Mouse (Mus musculus) hindbrain, embryonic 15.5 days (tissue): ENCODE data around the gene Lcn6. TPM values are rescaled to one million over a fixed set of nuclear protein-coding genes. Genes with fewer than 3 reads are reported as not detected.
"Not testable (repeated sequence)": the region's sequence is repeated elsewhere in the genome, so short reads cannot be mapped to it uniquely, and the experiment has no call there.

ENCODE experiments used
- ATAC-seq: fragments of 200-750 bp; cut with Nextera tagmentation; 2 replicates; pipeline ENCODE4 v1.8.0; 2017; ENCODE audit warnings: low read depth, moderate number of reproducible peaks, moderate TSS enrichment; ENCODE audit not compliant: low FRiP score
- H3K27ac ChIP-seq: fragments of 300-500 bp; sonication (generic); replicated peaks from 2 replicates; pipeline ENCODE4 v1.5.1; 2015; ENCODE audit warnings: mild to moderate bottlenecking, inconsistent platforms
- H3K27me3 ChIP-seq: fragments of 300-500 bp; sonication (generic); 2 replicates; pipeline ENCODE4 v1.6.1; 2015; ENCODE audit warnings: control low read depth, inconsistent platforms
- H3K36me3 ChIP-seq: fragments of 300-500 bp; sonication (generic); 2 replicates; pipeline ENCODE4 v1.6.1; 2015; ENCODE audit warnings: control low read depth, inconsistent platforms
- H3K4me1 ChIP-seq: fragments of 300-500 bp; sonication (generic); replicated peaks from 2 replicates; pipeline ENCODE4 v1.6.1; 2015; ENCODE audit warnings: control low read depth, inconsistent platforms
- H3K4me2 ChIP-seq: fragments of 300-500 bp; sonication (generic); 2 replicates; pipeline ENCODE4 v1.6.1; 2015; ENCODE audit warnings: moderate library complexity, mild to moderate bottlenecking, inconsistent platforms
- H3K4me3 ChIP-seq: fragments of 300-500 bp; sonication (generic); 2 replicates; pipeline ENCODE4 v1.5.1; 2015; ENCODE audit warnings: mild to moderate bottlenecking, inconsistent platforms
- H3K9ac ChIP-seq: fragments of 300-500 bp; sonication (generic); 2 replicates; pipeline ENCODE4 v1.6.1; 2015; ENCODE audit warnings: inconsistent platforms
- H3K9me3 ChIP-seq: fragments of 300-500 bp; sonication (generic); 2 replicates; pipeline ENCODE4 v1.6.1; 2016; ENCODE audit warnings: control low read depth, inconsistent platforms
- WGBS: fragments of 180-500 bp; shearing (Covaris S2); methylation state at CpG from one replicate; pipeline ENCODE4 v1.1.7; 2015; 5-methylcytosine and 5-hydroxymethylcytosine counted together
- polyA plus RNA-seq: library from polyadenylated mRNA; unstranded; fragments of >200 nt; fragmentation: Nextera tagmentation; extraction: Ambion mirVana; gene quantifications from 2 replicates; pipeline ENCODE4 v1.2.1, GENCODE M21; 2015

Gene Lcn6
- polyA plus RNA-seq, 1 experiment from 2014 or later, result not detected

- H3K36me3 ChIP-seq, result no peaks in the 10 kb centered on the region
- no peaks in the 10 kb centered on the region for H3K9me3 ChIP-seq
- 58% methylated on average over 1 of the region's 1 CpGs for WGBS
- no peak overlapping the region for H3K4me3 ChIP-seq
- no peak overlapping the region for H3K27ac ChIP-seq
- no peak for ATAC-seq
- H3K27me3 ChIP-seq, result no peaks in the 10 kb centered on the region
- H3K9ac ChIP-seq, result no peak overlapping the region
- no peak overlapping the region for H3K4me2 ChIP-seq
- no peaks in the 10 kb centered on the region for H3K4me1 ChIP-seq
Observed at GRCm38 (mm10) chr2:25663511-25663910, 13.1 kb upstream of the Lcn6 start.

GRCm38 (mm10) chr2:25664125-25664524, 12.5 kb upstream of the Lcn6 start:
- Histone ChIP-seq H3K4me3 (no peak overlapping the region), H3K27ac (no peak overlapping the region), H3K4me2 (no peak overlapping the region), H3K4me1 (no peaks in the 10 kb centered on the region), H3K36me3 (no peaks in the 10 kb centered on the region), H3K9ac (no peak overlapping the region), H3K9me3 (no peaks in the 10 kb centered on the region), H3K27me3 (no peaks in the 10 kb centered on the region)
- WGBS, result 90% methylated on average over 5 of the region's 5 CpGs
- no peak for ATAC-seq

DNA sequence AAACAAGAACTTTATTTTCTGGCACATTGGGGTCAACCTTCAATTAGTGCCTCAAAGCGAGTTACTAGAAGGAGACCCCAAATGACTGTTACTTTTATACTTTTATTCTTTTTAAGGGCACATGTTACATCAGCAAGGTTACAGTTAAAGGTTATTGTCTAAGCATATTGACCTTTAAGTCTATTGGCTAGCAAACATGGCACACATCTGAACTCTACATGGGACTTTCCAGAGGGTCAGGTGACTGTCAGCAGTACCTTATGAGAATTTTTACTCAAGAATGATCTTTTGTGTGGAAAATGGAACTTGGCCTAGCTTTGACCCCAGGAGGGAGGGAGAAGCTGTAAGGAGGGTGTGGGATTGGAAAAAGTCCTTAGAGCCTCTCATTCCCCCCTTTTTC, 10.1 kb upstream of the Lcn6 start:
- H3K4me1 ChIP-seq, result no peaks in the 10 kb centered on the region
- no peaks in the 10 kb centered on the region for H3K9me3 ChIP-seq
- H3K36me3 ChIP-seq, result no peaks in the 10 kb centered on the region
- ATAC-seq, result no peak
- no peak overlapping the region for H3K4me3 ChIP-seq
- no peaks in the 10 kb centered on the region for H3K27me3 ChIP-seq
- H3K4me2 ChIP-seq, result no peak overlapping the region
- WGBS, result 76% methylated on average over 1 of the region's 1 CpGs
- H3K9ac ChIP-seq, result no peak overlapping the region
- no peak overlapping the region for H3K27ac ChIP-seq

- H3K9ac ChIP-seq, result no peak overlapping the region
- H3K4me3 ChIP-seq, result no peak overlapping the region
- no peak overlapping the region for H3K4me2 ChIP-seq
- H3K27me3 ChIP-seq, result no peaks in the 10 kb centered on the region
- whole genome bisulfite sequencing, result 89% methylated on average over 6 of the region's 6 CpGs
- H3K9me3 ChIP-seq, result no peaks in the 10 kb centered on the region
- ATAC-seq, result no peak
- H3K27ac ChIP-seq, result no peak overlapping the region
- no peaks in the 10 kb centered on the region for H3K4me1 ChIP-seq
- no peaks in the 10 kb centered on the region for H3K36me3 ChIP-seq
Observed at GRCm38 (mm10) chr2:25679559-25679958, 3.0 kb downstream of the Lcn6 start.

DNA sequence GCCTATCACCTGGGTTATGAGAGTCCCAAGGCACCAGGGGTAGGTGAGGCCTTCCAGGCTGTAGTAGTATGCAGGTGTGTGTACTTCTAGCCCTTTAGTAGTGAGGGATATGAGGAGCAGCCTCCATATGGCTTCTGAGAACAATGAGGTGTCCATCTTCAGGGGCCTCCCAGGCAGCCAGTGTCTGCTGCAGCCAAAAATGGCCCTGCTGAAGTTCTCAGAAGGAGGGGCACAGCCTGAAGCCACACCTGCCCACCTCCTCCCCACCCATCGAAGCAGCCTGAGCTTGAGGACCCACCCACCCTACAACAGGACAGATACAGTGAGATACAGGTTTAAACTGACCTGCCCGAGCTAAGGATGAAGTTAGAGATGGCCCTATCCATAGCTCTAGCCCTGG, 5.8 kb downstream of the Lcn6 start, which contains the start of gene Lcn10:
Gene Lcn10, plus strand, starts transcription at position 301 of the 400 bp plus-strand sequence.
- Histone ChIP-seq H3K4me1 (no peaks in the 10 kb centered on the region), H3K27me3 (0 out of 2 replicates have a peak, but pooled peaks cover 3% of the 10 kb centered on the region), H3K9ac (no peak within 1 kb of the TSS), H3K36me3 (no peaks in the 10 kb centered on the region), H3K9me3 (no peaks in the 10 kb centered on the region), H3K27ac (no peak within 1 kb of the TSS), H3K4me2 (no peak within 1 kb of the TSS), H3K4me3 (no peak within 1 kb of the TSS)
- WGBS, result 79% methylated on average over 2 of the region's 2 CpGs
- ATAC-seq, result no peak

- no peaks in the 10 kb centered on the region for H3K4me1 ChIP-seq
- 74% methylated on average over 4 of the region's 4 CpGs for WGBS
- H3K9ac ChIP-seq, result no peak overlapping the region
- ATAC-seq, result no peak
- no peak overlapping the region for H3K4me2 ChIP-seq
- H3K9me3 ChIP-seq, result no peaks in the 10 kb centered on the region
- no peak overlapping the region for H3K4me3 ChIP-seq
- 0 out of 2 replicates have a peak, but pooled peaks cover 3% of the 10 kb centered on the region for H3K27me3 ChIP-seq
- no peak overlapping the region for H3K27ac ChIP-seq
- H3K36me3 ChIP-seq, result no peaks in the 10 kb centered on the region
Observed at GRCm38 (mm10) chr2:25686941-25687340, 10.4 kb downstream of the Lcn6 start.

DNA sequence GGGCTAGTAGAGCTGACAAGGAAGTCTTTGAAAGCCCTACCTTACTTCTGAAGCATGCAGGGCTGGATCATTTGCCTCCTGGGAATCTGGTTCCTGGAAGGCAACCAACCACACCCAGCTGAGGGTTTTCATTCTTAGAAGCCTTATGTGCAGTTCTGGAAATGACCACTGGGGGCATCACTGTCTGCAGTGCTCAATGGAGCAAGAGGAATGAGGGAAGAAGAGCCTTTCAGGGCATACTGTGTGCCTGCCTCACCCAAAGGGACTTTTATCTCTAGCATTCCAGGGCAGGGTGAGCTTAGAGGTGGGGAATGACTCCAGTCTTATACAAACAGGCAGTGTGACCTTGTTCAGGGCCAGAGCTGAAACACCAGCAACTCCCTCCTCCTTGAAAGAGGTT, 18.0 kb downstream of the Lcn6 start:
- Histone ChIP-seq H3K9me3 (no peaks in the 10 kb centered on the region), H3K4me2 (no peak overlapping the region), H3K27me3 (no peaks in the 10 kb centered on the region), H3K9ac (no peak overlapping the region), H3K36me3 (no peaks in the 10 kb centered on the region), H3K27ac (no peak overlapping the region), H3K4me1 (no peaks in the 10 kb centered on the region), H3K4me3 (no peak overlapping the region)
- ATAC-seq, result no peak

- Histone ChIP-seq H3K27ac (no peak overlapping the region), H3K36me3 (no peaks in the 10 kb centered on the region), H3K9ac (no peak overlapping the region), H3K4me2 (no peak overlapping the region), H3K27me3 (no peaks in the 10 kb centered on the region), H3K4me3 (no peak overlapping the region), H3K4me1 (no peaks in the 10 kb centered on the region), H3K9me3 (no peaks in the 10 kb centered on the region)
- no peak for ATAC-seq
- WGBS, result 68% methylated on average over 4 of the region's 4 CpGs
Observed at GRCm38 (mm10) chr2:25696951-25697350, 20.4 kb downstream of the Lcn6 start.

GRCm38 (mm10) chr2:25698696-25699095, 22.1 kb downstream of the Lcn6 start:
- no peak overlapping the region for H3K4me3 ChIP-seq
- H3K4me1 ChIP-seq, result no peaks in the 10 kb centered on the region
- no peaks in the 10 kb centered on the region for H3K9me3 ChIP-seq
- H3K4me2 ChIP-seq, result no peak overlapping the region
- no peak for ATAC-seq
- no peaks in the 10 kb centered on the region for H3K27me3 ChIP-seq
- WGBS, result 87% methylated on average over 2 of the region's 2 CpGs
- H3K9ac ChIP-seq, result no peak overlapping the region
- H3K36me3 ChIP-seq, result no peaks in the 10 kb centered on the region
- H3K27ac ChIP-seq, result no peak overlapping the region

- H3K4me3 ChIP-seq, H3K4me1 ChIP-seq, H3K36me3 ChIP-seq, H3K9ac ChIP-seq, H3K27ac ChIP-seq, H3K4me2 ChIP-seq, H3K27me3 ChIP-seq, ATAC-seq, H3K9me3 ChIP-seq: not testable (repeated sequence)
- WGBS, result 76% methylated on average over 3 of the region's 3 CpGs
Observed at GRCm38 (mm10) chr2:25699743-25700142, 23.2 kb downstream of the Lcn6 start, which contains the start of gene Obp2a. TSS of gene Obp2a (plus strand) at chr2:25700043.

DNA sequence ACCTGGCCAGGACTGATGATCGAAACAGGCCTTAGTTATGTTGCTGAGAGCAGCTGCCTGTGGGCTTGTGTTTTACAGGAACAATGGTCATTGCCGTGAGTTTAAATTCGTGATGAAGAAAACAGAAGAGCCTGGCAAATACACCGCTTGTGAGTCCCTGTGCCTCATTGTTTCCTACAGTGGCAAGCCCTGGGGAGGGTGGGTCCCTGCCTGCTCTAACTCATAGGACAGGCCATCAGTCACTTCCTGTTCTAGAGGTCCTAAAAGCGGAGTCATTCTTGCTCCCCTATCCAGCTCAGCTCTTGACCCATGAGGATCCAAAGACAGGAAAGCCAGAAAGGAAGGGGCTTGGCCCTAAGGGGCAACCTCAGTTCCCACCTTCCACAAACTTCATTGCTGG, 24.4 kb downstream of the Lcn6 start:
- no peak for ATAC-seq
- WGBS, result 80% methylated on average over 5 of the region's 5 CpGs

DNA sequence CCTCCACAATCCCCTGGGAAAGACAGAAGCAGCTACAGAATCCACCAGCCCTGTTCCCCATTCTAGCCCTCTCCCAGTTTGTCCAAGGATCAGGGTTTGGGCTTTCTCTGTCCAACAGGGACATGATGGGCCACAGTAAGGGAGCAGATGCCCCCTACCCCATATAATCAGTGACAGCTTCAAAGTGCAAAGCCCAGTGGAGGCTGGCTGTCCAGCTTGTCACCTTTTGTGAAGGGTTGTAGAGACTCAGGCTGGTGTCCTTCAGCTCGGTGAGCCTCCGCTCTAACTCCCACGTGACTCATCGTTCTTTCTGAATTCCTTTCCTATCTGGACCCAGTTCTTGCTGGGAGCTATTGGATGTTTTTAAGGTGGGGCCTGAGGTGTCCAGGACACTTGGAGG, 27.1 kb downstream of the Lcn6 start:
- no peaks in the 10 kb centered on the region for H3K27me3 ChIP-seq
- no peaks in the 10 kb centered on the region for H3K36me3 ChIP-seq
- H3K27ac ChIP-seq, result no peak overlapping the region
- no peaks in the 10 kb centered on the region for H3K9me3 ChIP-seq
- peaks cover 9% of the 10 kb centered on the region for H3K4me1 ChIP-seq
- no peak overlapping the region for H3K9ac ChIP-seq
- no peak overlapping the region for H3K4me3 ChIP-seq
- no peak for ATAC-seq
- WGBS, result 92% methylated on average over 4 of the region's 4 CpGs
- H3K4me2 ChIP-seq, result no peak overlapping the region

More for the DNA sequence above, 24.4 kb downstream of the Lcn6 start:
- H3K36me3 ChIP-seq, result no peaks in the 10 kb centered on the region
- H3K9ac ChIP-seq, result no peak overlapping the region
- no peak overlapping the region for H3K4me2 ChIP-seq
- H3K9me3 ChIP-seq, result no peaks in the 10 kb centered on the region
- H3K27me3 ChIP-seq, result no peaks in the 10 kb centered on the region
- H3K27ac ChIP-seq, result no peak overlapping the region
- H3K4me1 ChIP-seq, result no peaks in the 10 kb centered on the region
- no peak overlapping the region for H3K4me3 ChIP-seq
